In genomic region chr6:117168321-117169011, GRCm38 (mm10) we compare ENCODE assay signal across 10 mouse cellular contexts. TPM values are rescaled to one million over a fixed set of nuclear protein-coding genes. Genes with fewer than 3 reads are reported as not detected.
DNase-seq lines count a peak whose midpoint lies in the region; ATAC-seq and TF ChIP-seq lines count a peak whose summit lies in the region.
"Had no signal": no experiment of that assay in that cellular context is flagged by ENCODE, and none has a peak within 500 bp of the region (broad histone marks: within the 10 kb centered on the region; RNA-seq: fewer than 3 reads in every experiment).

Gene Cxcl12 (plus strand): TSS chr6:117168535.

- H3K4me2 ChIP-seq in hindbrain, embryonic 15.5 days = peak within 1 kb of the TSS; percentile 99

- peak; percentile 79 to 85 for DNase-seq in cerebellum, postnatal 10 days
- no peak for DNase-seq in cerebellum, adult 11 months
- peak; percentile 38 to 54 for DNase-seq in cerebellum, postnatal 36 days
- DNase-seq in gastrocnemius, postnatal 10 days = peak; percentile 75
- DNase-seq in left cerebral cortex, postnatal 14 days (ENCODE audit: low spot score in 2 of 2) = peak in 1 of 2 experiments; percentile 32
- peak; percentile 71 for DNase-seq in mesoderm, embryonic 11.5 days (ENCODE audit: low read depth, low spot score)

- H3K4me3 ChIP-seq in hindbrain, embryonic 15.5 days = peak within 1 kb of the TSS; percentile 57
- peak within 1 kb of the TSS; percentile 75 for H3K4me3 ChIP-seq in small intestine, adult 2 months (ENCODE audit: low read depth, low read length)

- intact Hi-C loops in left cerebral cortex, postnatal 14 days (cut with DNase I) = loop anchor here (1.0 to 5.0 kb wide), 2 partner anchors 599 to 657 kb away; no protein-coding TSS in a partner anchor

- no peaks in the 10 kb centered on the region for H3K36me3 ChIP-seq in hindbrain, embryonic 15.5 days
- H3K36me3 ChIP-seq in small intestine, adult 2 months (ENCODE audit: control insufficient read depth, insufficient read depth, low read length) = no peaks in the 10 kb centered on the region

- no peaks in the 10 kb centered on the region for H3K9me3 ChIP-seq in hindbrain, embryonic 15.5 days

- ATAC-seq in hindbrain, embryonic 15.5 days (ENCODE audit: low FRiP score, low read depth) = no peak

- H3K27ac ChIP-seq in hindbrain, embryonic 15.5 days (replicated peaks) = peak within 1 kb of the TSS; percentile 30
- H3K27ac ChIP-seq in small intestine, adult 2 months (ENCODE audit: insufficient read depth, low read depth, low read length) = peak within 1 kb of the TSS; percentile 1; the same call in 1 of the 2 replicates

- no peak for TF ChIP-seq POLR2A in small intestine, adult 2 months (IDR thresholded peaks at IDR 0.05; ENCODE audit: low read depth, low read length)

- under 1% methylated on average over 60 of the region's 64 CpGs for WGBS in hindbrain, embryonic 15.5 days
- under 1% methylated on average over 63 of the region's 64 CpGs for WGBS in small intestine, adult 2 months

- TF ChIP-seq CTCF in small intestine, adult 2 months (IDR thresholded peaks at IDR 0.05; ENCODE audit: extremely low read depth, insufficient read length, insufficient replicate concordance, low read depth, low read length) = no peak

- peaks cover 32% of the 10 kb centered on the region for H3K4me1 ChIP-seq in hindbrain, embryonic 15.5 days (replicated peaks)
- peaks cover 6% of the 10 kb centered on the region for H3K4me1 ChIP-seq in small intestine, adult 2 months (ENCODE audit: control insufficient read depth, insufficient read depth, insufficient read length, low read length)

- peaks cover 58% of the 10 kb centered on the region for H3K27me3 ChIP-seq in hindbrain, embryonic 15.5 days
- peaks cover 21% of the 10 kb centered on the region for H3K27me3 ChIP-seq in small intestine, adult 2 months (ENCODE audit: control insufficient read depth, insufficient read depth, low read length)

- peak within 1 kb of the TSS; percentile 54 for H3K9ac ChIP-seq in hindbrain, embryonic 15.5 days

RNA-seq across cellular contexts. Expression of gene Cxcl12, which starts in this region (rescaled TPM):
- 100 to 1,000 TPM in 1 of 2 experiments, 10 to 100 TPM in 1; 69.8 to 106 TPM for total RNA-seq in gastrocnemius, postnatal 10 days (2021)
- polyA plus RNA-seq in hindbrain, embryonic 15.5 days (2015; fragmentation: Nextera tagmentation; extraction: Ambion mirVana) = 65.4 and 77.1 TPM in 2 replicates
- total RNA-seq in left cerebral cortex, postnatal 14 days (2021) = 10 to 100 TPM; 51.8 to 55.9 TPM
- 33.7 and 52.1 TPM in 2 replicates for polyA plus RNA-seq in small intestine, adult 2 months (2012; rRNA removed)
- total RNA-seq: CH12.LX; neutrophil, adult 5-6 weeks had no signal
